Mouse (Mus musculus) bone marrow macrophage, adult 2 months (primary cell): ENCODE measurements around the gene Slc34a3. TPM values are rescaled to one million over a fixed set of nuclear protein-coding genes. Genes with fewer than 3 reads are reported as not detected.
A peak's percentile ranks its signal among the peaks of the same experiment; 100 is the strongest.

Experiments
- H3K27ac ChIP-seq: 2 replicates; pipeline ENCODE4 v1.5.1; 2012; ENCODE audit warnings: low read depth, low read length; ENCODE audit not compliant: insufficient read depth
- H3K4me1 ChIP-seq: 2 replicates; pipeline ENCODE4 v1.6.1; 2012; ENCODE audit warnings: low read length; ENCODE audit not compliant: control insufficient read depth, insufficient read depth
- H3K4me3 ChIP-seq: 2 replicates; pipeline ENCODE4 v1.5.1; 2012; ENCODE audit warnings: mild to moderate bottlenecking, low read length, moderate library complexity; ENCODE audit not compliant: insufficient read depth
- CTCF ChIP-seq: IDR thresholded peaks from 2 replicates; pipeline ENCODE4 v1.5.1; 2012; ENCODE audit warnings: low read depth, mild to moderate bottlenecking, low read length, moderate library complexity
- POLR2A ChIP-seq: IDR thresholded peaks from 2 replicates; pipeline ENCODE4 v1.6.1; 2012; ENCODE audit warnings: mild to moderate bottlenecking, low read depth, low read length, borderline replicate concordance
- polyA plus RNA-seq: library from polyadenylated mRNA; stranded (reverse); fragments of >200 nt; gene quantifications from 2 replicates; pipeline ENCODE4 v1.2.4, GENCODE M21; 2012; ENCODE audit not compliant: missing spikeins, insufficient read depth, insufficient read length

Slc34a3 gene
- polyA plus RNA-seq, 1 experiment: not detected

DNA sequence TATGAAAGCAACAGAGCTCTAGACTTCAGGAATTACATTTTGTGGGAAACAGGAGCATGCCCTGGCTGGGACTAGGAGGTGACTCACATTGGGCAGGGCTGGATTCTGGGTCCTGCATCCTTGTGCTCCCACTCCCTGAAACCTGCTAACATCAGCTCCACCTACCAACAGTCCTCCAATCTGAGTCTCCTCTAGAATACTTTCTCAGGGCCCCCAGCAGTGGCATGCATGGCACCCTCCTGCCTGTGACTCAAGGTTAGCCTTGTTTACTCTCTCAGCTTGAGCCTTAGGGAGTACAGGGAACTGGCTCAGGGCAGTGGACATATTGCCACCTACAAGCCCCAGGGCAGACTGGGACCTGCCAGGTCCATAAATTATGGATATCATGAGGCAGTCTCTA, 3.9 kb upstream of the Slc34a3 start:
- Histone ChIP-seq H3K27ac (no peak overlapping the region), H3K4me1 (peaks cover 13% of the 10 kb centered on the region; the same call in 1 of the 2 replicates), H3K4me3 (no peak overlapping the region)
- TF ChIP-seq POLR2A (no peak), CTCF (no peak)

DNA sequence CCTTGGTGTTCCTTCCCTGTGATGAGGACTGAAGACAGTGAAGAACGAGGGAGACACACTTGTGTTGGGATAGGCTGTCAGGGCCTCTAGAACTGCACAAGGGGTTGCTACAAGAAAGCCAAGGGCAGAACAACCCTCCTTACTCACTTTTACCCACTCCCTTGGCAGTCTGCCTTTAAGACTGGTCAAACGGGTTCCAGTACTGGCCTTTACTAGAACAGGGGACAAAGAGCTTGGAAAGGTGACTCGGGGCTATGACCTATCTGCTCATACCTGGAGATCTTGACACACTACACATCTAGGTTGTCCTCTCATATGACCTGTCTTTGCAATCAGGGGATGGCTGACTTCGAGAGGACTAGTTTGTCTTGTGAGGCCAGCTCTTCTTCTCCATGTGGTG, 3.4 kb upstream of the Slc34a3 start:
- Histone ChIP-seq H3K27ac (no peak overlapping the region), H3K4me3 (no peak overlapping the region), H3K4me1 (peaks cover 13% of the 10 kb centered on the region; the same call in 1 of the 2 replicates)
- TF ChIP-seq CTCF (no peak), POLR2A (no peak)

DNA sequence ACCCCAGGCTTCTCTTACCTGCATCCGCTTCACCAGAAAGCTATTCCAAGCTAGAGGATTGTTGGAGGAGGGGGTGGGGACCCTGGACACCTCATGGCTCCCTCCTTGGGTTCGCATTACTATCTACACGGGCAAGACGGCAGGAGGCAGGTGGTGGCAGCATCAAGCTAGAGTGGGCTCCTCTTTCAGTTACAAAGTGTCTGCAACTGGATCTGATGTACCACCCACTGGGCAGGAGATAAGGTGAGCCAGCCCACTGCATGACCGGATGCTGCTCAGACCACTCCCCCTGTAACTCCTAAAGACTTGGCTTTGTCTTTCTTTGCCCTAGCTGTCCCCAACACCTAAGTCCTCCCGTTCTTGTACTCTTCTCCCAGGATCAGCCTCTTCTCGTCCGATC, 2.5 kb upstream of the Slc34a3 start, which contains the start of gene Rnf224:
Gene Rnf224, minus strand, starts transcription at position 174 of the 400 bp plus-strand sequence.
- peaks cover 13% of the 10 kb centered on the region; the same call in 1 of the 2 replicates for H3K4me1 ChIP-seq
- no peak within 1 kb of the TSS for H3K4me3 ChIP-seq
- H3K27ac ChIP-seq: no peak within 1 kb of the TSS
- TF ChIP-seq CTCF: no peak
- TF ChIP-seq POLR2A: no peak

DNA sequence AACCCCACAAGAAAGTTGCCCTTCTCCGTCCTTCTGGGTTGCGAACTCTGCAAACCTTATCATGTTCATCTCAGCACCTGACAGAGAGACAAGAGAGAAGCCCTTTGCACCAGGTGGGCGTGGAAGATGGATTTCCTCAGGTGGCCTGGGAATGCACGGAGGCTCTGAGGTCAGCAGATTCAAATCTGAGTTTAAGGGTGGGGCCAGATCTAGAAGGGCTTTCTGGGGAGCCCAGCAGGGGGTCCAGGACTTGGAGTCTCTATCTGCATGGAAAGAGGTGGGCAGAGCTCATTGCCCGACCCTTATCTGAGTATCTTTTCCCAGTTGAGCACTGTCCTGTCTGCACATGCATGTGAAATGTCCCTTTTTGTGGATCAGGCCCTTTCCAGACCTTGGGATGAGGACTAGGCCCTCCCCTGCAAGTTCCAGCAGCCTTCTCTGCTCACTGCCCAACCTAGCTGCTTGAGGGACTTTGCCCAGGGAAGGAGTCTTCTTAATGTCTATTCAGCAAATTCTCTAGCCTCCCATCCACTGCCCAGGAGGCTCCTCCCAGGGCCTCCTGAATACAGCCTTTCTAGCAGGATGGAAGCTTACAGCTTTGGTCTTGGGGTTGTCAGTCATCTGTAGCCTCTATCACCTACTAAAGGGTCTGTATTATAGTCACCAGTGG, 522 bp upstream of the Slc34a3 start:
- Histone ChIP-seq H3K4me1 (no peaks in the 10 kb centered on the region), H3K27ac (no peak overlapping the region), H3K4me3 (no peak overlapping the region)
- TF ChIP-seq CTCF (no peak), POLR2A (no peak)

DNA sequence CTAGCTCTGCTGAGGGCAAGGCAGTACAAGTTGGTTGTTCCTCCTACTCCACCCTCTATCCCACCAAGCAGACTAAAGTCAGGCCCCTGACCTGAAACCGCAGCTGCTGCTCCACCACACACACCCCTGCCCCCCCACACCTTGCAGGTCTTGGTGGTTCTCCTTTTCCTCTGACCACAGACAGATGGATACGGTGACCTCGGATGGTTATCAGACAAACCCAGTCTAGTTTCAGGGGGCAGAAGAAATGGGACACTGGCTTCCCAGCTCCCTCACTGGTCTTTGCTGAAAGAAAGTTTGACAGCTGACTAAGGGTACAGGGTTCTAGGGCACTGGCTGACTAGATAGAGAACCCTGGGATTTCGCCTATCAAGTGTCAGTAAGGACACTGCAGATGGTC, 743 bp downstream of the Slc34a3 start:
- Histone ChIP-seq H3K4me1 (peaks cover 3% of the 10 kb centered on the region), H3K27ac (no peak overlapping the region), H3K4me3 (no peak overlapping the region)
- TF ChIP-seq POLR2A (no peak), CTCF (no peak)

DNA sequence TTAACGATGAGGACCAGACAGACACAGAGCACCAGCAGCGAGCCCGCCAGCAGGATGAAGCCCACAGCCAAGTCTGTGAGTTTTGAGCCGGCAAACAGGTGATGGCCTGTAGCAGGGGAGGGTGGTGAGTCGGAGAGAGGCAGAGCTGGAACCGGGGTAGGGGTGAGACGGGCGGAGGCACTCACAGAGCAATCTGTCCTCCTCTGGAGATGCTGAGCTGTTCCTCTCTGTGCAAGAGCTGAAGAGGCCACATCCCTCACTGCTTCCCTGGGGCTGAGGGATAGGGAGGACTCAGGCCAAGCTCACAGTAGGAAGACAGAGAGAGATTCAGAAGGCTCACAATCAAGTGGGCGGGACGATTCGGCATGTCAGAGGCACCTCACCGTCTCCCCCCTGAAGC, 3.1 kb downstream of the Slc34a3 start:
- H3K4me1 ChIP-seq: peaks cover 3% of the 10 kb centered on the region
- no peak overlapping the region for H3K4me3 ChIP-seq
- TF ChIP-seq POLR2A (no peak), CTCF (no peak)
- H3K27ac ChIP-seq: no peak overlapping the region

DNA sequence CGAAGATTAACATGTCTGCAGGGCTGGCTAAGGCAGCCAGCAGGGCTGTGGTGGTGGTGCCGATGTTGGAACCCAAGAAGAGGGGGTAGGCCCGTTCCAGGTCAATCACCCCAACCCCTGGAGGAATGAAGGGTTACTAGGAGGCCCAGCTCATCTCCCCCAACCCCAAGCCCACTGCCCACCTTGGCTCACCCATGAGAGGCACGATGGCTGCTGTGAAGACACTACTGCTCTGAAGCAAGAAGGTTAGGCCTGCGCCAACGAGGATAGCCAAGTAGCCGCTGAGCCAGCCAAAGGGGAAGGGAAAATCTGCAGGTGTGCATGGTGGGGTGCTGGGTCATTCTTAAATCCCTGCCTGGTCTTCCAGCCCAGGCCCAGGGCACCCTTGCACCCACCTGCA, 3.6 kb downstream of the Slc34a3 start:
- Histone ChIP-seq H3K27ac (no peak overlapping the region), H3K4me3 (no peak overlapping the region), H3K4me1 (peaks cover 7% of the 10 kb centered on the region)
- TF ChIP-seq POLR2A (no peak), CTCF (no peak)

DNA sequence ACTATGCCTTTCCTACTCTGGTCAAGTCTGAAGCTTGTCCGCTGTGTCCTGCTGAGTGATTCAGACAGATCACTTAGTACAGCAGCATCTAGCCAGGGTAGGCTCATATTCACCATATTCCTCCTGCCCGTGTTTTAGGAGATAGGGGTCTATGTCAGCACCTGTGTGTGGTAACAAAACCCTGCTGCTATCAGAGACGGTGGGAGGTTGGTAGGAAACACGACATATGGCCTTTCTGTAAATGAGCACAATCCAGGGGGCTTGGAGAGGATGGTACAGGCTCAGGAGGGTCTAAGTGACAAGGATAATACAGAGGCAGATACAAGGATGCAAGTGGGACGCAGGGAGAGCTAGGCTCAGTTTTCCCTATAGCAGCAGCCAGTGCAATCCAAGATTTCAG, 4.6 kb downstream of the Slc34a3 start:
- Histone ChIP-seq H3K4me3 (no peak overlapping the region), H3K4me1 (peaks cover 9% of the 10 kb centered on the region), H3K27ac (no peak overlapping the region)
- TF ChIP-seq CTCF (no peak), POLR2A (no peak)

DNA sequence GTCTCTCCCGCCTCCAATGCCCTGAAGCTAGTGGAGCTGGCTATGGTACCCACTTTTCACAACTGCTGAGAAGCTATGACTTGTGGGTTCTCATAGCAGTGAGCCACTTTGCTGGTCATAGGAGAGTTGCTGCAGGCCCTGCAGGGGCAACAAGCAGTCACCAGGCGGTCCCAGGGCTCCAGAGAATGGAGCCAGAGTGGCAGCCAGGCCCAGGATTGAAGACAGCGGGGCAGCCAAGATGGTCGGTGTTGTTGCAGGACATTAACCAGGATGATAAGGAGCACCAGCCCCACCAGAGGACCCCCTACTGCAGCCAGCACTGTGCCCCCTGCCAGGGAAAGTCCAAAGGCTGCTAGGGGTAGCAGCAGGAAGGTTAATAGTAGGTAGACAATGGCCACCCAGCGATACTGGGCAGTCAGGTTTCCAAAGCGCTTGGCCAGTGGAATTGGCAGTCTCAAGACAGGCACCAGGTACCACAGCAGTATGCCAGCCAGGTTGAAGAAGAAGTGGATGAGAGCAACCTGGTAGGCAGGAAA, 5.1 kb downstream of the Slc34a3 start:
- H3K27ac ChIP-seq: no peak overlapping the region
- H3K4me1 ChIP-seq: peaks cover 9% of the 10 kb centered on the region
- TF ChIP-seq CTCF: no peak
- no peak for TF ChIP-seq POLR2A
- H3K4me3 ChIP-seq: no peak overlapping the region

DNA sequence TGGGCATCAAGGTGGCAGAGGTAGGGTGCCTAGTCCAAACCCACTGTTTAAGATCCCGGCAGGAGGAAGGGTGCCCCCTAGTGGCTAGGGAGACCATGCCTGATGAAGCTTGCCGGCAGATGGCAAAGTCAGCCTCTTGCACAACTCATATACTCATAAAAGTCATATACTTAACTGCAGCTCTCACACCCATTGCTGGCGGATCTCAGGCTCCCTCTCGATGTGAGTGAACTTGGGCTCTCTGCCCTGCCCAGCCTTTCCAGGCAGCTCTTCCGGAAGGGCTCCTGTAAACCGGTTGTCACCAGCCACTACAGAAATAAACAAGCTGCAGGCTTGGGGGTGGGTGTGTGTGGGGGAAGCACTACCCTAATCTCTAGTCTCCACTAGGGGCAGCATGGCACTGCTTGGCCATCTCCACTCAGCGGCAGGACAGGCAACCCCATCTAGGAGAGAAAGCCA, 5.7 kb downstream of the Slc34a3 start:
- Histone ChIP-seq H3K4me3 (peak overlapping the region; percentile 45), H3K4me1 (peaks cover 9% of the 10 kb centered on the region), H3K27ac (peak overlapping the region; percentile 49)
- peak; percentile 83 for TF ChIP-seq CTCF
- TF ChIP-seq POLR2A: no peak
